Mouse (Mus musculus): ENCODE measurements at regions not wholly inside any gene's neighbourhood (a gene's known extent, or its start where the extent isn't known, plus 50 kb on each side); places are given as distances from the start of the nearest gene placed in this dataset.

DNA sequence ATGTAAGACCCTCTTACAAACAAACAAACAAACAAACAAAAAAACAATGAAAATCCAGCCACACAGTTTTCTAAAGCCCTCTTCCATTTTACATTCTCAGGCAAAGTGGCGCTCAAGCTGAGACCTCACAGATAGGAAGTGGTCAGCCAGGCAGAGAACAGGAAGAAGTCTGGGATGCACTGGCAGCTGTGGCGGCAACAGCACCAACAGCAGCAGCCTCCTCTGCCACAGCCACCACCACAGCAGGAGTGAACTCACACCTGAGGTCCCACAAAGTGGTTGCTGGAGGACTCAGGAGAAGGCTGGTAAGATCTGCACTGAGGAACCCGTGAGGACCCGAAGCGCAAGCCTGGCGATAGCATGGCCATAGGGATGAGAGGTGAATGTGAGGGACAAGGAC, 156.3 kb downstream of the Grm4 start:
- no peak for DNase-seq (ENCODE audit: low spot score in 2 of 2)

DNA sequence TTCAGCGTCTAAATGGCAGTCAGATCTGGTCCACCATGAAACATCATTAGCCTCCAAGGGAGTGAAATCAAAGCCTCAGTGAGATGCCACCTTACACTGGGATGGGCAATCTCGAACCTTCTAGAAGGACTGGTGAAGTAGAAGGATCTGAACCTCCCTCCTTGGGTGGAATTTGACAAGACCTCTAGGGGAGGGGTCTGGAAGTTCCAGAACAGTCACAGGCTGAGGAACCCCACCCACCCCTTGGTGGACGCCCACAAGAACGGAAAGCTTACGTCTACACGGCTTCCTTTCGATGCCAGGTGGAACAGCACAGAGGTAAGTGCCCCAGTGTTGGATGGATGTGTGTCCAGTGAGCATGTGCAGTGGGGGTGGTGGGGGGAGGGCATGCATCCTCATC, 156.9 kb downstream of the Grm4 start:
- DNase-seq (ENCODE audit: low spot score in 2 of 2), result no peak

DNA sequence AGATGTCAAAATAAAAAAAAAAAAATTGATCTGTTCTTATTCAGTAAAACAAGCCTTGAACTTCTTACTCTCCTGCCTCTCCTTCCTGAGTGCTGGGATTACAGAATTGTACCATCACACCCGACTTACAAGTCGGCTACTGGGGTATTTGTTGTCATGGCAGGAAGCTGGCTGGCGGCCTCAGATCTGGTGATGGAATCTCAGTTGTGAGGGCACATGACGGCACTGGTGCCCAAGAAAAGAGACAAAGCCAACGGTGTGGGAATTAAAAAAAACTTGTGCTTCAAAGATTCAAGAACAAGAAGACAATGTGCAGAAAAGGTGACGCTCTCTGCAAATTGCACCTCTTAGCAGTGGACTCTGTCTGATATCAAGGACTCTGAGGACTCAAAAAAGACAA, 157.3 kb downstream of the Grm4 start:
- DNase-seq (ENCODE audit: low spot score in 2 of 2), result no peak

DNA sequence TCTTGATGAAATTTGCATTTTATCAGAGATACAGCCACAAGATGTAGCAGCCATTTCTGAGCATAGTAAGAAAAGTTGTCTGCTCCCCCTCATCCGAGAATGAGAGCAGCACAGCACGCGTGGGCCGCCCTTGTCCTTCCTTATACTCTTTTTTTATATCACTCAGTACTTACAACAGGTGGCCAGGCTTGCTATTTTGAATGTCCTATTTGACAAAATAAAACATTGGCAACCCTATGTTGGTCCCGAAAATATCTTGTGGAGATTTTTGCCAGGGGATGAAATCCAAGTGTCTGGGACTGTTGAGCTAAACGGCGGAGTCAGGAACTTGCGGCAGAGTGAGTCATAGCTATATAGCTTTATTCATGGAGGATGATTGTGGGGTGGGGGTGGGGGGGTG, 158.0 kb upstream of the Lemd2 start:
- no peak for DNase-seq (ENCODE audit: low spot score in 2 of 2)

DNA sequence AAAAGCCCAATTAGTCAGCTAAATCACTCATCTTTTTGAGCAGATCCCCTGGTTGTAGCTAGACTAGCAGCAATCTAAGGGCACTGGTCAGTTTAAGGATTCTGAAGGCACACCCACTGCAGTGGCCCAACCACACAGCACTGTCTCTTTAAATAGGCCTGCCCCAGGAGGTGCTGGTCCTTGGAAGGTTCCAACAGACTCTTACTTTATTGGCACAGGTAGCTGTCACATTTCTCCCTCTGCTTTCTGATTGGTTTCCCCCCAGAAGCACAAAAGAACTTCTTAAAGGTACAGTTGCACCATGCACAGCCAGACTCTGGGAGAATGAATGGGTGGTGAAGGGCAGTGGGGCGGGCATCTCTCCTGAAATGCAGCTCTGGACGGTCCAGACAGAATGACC, 157.1 kb upstream of the Lemd2 start:
- peak; percentile 18 to 56 for DNase-seq (ENCODE audit: low spot score in 2 of 2)

DNA sequence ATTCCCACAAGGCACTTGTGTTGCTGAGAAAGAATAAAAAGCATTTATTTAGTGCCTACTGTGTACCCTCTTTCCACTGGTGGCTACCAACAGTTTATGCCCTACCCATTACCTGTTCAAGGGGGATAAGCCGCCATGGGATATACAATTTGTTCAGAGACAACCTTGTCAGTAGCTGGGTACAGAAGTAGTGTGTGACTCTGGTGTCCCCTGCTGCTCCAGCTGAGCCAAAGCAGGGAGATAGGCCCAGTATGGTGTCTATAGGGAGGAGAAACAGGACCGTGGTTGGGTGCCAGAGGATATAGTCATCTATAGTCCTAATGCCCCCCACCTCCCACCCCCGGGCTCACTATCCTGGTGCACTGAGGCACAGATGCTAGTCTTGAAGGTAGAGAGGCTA, 152.6 kb upstream of the Lemd2 start:
- no peak for DNase-seq (ENCODE audit: low spot score in 2 of 2)

DNA sequence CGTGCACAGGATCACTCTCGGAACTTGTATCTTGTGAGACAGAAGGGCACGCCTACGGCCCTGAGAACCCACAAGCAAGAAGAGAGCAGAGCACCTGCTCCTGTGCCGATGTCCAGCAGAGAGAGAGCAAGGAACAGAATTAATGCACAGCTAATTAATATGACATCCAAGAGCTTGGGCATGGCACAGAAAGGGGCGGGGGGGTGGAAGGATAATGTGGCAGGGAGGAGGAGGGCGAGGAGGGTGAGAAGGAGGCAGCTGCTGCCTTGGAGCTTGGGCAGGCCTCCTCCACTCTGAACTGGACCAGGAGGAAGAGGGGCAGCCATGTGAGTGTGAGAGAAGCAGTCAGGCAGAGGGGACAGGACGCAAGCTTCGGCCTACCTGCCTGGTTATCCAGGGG, 151.4 kb upstream of the Lemd2 start:
- DNase-seq (ENCODE audit: low spot score in 2 of 2), result no peak

DNA sequence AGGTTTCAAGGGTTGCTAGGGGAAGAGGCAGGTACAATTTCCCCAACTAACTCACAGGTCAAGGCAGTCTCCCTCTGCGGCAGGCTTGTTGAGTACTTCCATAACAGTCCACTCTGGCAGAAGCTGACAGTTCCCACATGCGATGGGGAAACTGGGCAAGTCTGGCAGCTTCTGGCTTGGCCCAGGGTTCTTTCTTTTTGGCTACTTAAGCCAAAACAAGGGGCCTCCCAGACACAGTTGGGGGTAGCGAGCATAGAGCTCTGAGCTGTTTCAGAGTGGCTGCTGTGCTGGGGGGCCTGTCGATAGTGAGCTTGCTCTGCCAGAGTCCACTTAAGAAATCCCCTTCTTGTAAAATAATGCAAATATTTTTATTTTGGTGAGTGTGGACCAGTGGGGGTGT, 150.8 kb upstream of the Lemd2 start:
- DNase-seq (ENCODE audit: low spot score in 2 of 2), result no peak

DNA sequence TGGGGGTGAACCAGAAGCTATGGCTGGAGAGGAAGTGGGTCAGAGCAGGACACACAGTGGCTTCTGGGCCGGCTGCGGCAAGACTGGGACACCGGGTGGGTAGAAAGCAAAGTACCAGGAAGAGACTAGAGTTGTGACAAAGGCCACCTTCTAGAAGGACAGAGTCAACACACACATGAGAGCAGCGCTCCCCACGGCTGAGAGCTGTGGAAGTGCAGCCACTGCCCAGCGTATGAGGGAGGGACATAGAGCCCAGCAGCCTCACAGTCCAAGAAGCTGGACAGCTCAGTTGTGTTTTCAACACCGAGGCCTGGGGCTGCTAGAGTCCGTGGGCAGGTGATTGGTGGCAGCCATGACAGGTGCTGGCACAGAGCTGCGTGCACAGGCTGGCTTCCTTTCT, 145.6 kb upstream of the Lemd2 start:
- no peak for DNase-seq (ENCODE audit: low spot score in 2 of 2)

DNA sequence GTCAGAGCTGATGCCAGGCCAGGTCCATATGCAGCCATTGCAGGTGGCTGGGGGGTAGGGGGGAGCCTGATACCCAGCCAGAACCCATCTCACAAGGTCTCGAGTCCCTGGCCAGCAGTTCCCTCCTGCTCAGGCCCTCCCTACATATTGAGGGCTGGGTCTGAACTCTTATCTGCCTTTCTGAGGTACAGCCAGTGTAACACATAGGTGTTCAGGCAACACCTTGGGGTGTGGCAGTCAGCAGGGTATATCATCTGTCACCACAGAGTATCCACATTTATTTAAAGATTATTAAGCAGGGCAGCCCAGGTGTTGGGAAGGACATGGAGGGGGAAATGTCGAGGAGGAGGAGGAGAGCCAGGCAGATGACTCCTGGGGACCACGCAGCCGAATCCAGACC, 145.2 kb upstream of the Lemd2 start:
- no peak for DNase-seq (ENCODE audit: low spot score in 2 of 2)

DNA sequence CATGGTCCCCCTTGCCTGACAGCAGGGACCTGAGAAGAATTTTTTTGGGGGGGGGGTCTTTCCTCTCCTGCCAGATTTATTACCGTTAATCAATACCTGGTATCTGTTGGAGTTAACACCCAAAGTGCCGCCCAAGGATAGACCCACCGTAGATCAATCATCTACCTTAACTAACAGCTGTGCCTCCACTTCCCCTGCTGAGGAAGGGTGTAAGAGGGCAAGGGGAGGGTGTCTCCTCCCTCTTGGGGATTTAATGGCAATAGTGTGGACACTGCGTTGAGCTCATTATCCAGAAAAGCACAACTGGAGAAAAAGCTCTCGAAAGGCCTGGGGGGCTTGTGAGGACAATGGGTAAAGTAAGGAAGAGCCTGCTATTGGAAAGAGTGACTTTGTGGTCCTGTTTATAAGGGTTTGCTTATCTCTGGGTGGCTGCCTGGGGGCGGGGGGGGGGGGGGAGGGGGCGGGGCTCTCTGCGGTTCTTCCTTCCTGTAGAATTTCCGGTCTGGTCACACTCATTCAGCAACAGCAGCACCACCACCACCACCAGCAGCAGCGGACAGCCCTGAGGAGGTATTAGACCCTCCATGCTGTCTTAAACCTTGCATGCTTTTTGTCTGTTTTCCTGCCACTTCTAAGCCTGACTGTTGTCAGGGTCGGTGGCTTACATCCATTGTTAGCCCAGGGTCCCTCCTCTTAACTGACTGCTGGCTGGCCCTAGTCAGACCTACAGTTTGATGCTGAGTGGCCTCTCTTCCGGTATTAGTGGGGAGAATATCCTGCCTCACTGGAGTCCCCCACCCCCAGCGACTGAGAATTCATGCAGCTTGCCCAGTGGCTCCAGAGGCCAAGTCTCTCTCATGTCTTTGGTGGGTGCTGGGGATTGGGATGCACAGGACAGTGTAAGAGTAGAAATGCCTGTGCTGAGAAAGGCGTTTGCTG, 138.0 kb upstream of the Lemd2 start:
- no peak for DNase-seq (ENCODE audit: low spot score in 2 of 2)

DNA sequence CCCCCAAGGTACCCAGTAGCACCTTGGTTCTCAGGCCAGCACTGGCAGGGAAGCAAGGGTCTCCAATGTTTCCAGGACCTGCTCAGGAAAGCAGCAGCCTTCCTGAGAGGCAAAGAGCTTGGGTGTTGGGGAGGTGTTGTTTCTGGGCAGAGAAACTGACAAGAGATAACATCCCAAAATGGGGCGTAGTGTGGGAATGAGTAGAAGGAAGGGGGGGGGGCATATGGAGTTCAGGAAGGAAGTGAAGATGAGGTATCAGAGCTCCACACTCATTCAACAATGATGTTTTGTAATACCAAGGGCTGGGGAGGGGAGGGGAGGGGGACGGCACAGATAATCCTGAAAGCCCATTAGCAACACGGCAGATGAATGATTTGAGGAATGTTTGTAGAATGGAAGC, 135.6 kb upstream of the Lemd2 start:
- DNase-seq (ENCODE audit: low spot score in 2 of 2), result no peak

DNA sequence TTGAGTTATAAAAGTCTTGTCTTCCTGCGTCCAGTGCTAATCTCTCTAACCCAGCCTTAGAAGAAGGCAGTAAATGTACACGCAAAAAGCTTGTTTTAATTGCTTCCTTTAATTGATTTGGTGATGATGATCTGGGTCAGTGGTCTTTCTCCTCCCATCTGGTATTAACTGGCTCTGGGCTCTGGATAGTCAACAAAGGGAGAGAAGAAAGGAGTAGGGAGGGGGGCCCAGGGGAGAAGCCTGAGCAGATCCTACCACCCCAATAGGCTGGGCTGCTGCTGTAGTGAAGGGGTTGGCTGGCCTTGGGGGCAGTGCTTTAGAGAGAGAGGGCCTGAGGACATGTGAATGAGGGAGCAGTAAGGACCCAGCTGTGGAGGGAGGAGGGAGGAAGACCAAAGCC, 135.0 kb upstream of the Lemd2 start:
- DNase-seq (ENCODE audit: low spot score in 2 of 2), result no peak

DNA sequence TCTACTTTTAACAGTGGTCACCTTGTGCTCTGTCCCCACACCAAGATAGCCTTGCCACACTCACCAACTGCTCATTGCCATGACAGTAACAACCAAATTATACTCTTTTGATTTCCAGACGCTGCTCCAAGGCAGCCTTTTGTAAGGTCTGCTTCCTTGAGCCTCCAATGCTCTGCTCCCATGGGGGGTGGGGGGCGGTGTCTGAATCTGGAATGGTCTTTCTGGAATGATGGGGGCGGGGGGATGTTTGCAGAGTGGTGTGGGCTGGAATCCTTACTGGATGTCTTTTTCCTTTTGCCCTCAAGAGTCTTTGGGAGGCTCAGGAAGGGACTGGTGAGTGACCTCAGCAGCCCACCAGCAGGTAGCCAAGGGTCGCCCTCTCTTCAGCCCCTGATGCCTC, 131.4 kb upstream of the Lemd2 start:
- no peak for DNase-seq (ENCODE audit: low spot score in 2 of 2)

DNA sequence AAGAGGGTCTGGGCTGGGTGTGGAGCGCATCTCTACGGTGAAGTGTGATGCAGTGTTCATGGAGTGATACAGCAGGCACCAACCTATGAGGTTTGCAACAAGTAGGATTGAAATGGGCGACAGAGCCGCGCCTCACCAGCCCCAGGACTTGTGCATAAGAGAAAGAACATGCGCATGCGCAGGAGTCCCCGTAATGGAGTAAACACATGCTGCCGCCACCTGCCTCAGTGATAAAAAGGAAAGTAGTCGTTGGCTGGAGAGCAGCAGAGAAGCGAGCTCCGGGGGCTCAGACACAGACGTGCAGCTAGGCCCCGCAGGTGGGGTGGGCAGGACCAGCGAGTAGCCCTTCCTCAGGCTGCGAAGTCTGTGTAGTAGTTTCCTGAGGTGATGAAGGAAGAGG, 129.3 kb upstream of the Lemd2 start:
- peak in 1 of 2 experiments; percentile 4 for DNase-seq (ENCODE audit: low spot score in 2 of 2)

DNA sequence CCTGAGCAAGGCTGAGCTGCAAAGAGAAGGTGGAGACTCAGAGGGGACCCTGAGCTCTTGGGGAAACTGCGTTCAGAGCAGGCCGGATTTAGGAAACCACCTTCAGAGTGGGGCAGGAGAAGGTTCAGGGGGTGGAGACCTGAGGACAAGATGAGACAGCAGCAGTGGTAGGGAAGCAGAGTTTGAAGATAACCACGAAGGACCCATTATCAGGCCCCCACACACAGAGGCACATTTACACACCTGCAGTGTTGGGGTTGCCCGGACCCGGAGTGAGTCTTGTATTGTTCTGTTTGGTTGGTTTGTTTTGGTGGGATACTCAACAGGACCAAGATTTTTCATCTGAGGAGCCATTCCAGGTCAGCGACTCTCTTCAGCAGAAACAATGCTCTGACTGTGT, 128.9 kb upstream of the Lemd2 start:
- DNase-seq (ENCODE audit: low spot score in 2 of 2), result no peak

DNA sequence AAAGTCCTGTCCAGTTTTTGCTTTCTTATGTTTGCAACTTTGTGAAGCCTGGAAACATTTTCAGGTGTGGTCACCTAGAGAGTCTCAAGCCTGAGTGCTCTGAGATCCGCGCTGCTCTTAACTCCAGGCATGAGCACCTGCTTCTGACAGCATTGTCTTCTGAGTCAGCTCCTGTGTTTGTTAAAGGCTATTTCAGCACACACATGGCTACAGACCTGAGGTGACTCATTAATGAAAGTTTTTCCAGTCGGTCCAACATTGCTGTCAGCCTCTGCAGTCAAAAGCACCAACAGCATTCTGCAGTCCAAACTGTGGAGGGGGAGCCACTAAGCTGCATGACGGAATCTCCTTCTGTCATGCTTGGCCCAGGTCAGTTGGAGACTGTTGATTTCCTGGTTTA, 127.8 kb upstream of the Lemd2 start:
- no peak for DNase-seq (ENCODE audit: low spot score in 2 of 2)

DNA sequence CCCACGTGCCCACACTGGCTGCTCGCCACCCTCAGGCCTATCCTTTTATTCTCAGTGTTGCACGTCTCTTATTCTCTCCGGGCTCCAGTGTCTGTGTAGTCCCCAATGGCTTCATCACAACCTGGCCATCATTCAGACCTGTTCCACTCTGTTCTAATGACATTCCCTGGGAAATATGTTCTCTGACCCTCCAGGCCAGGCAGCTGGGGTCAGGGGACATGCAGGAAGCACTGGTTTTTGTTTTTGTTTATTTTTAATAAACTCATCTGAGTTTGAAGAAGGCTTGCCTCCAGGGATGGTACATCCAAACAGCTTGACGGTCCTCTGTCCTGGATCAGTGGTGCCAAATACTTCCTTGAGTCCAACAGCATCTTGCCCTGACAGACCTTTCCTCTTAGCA, 127.4 kb upstream of the Lemd2 start:
- no peak for DNase-seq (ENCODE audit: low spot score in 2 of 2)

DNA sequence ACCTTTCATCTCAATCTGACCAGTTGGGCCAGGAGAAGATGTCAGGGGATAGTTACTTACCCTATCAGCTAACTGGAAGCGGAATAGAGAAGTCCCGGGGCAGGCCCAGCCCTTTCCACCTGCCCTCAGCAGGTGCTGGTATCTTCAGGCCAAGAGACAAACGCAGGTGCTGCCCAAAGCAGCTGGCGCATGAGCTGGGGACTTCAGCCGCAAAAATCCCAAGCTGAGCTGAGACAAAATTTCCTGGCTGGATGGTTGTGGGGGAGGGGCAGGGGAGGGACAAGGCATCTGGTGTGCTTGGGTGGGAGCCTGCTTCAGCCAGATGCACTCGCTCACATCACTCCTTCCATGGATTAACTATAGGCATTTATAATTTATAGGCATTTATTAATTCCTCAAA, 125.5 kb upstream of the Lemd2 start:
- peak in 1 of 2 experiments; percentile 1 for DNase-seq (ENCODE audit: low spot score in 2 of 2)

DNA sequence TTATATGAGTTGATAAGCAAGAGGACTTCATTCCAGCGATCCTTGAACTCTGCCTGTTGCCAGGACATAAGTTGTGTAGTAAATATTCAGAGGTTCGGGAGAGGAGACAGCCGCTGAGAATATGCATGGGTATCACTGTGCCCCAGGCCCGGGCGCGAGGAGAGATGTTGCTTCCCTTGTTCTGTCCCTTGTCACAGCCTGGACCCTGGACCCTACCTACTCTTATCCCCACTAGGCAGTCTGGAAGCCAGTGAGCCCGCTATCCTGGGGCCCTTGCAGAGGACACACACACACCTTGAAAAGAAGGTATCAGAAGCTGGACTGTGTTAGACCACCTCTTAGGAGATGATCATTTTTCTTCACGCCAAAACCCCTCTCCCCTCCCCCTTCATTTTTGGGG, 124.9 kb upstream of the Lemd2 start:
- no peak for DNase-seq (ENCODE audit: low spot score in 2 of 2)

DNA sequence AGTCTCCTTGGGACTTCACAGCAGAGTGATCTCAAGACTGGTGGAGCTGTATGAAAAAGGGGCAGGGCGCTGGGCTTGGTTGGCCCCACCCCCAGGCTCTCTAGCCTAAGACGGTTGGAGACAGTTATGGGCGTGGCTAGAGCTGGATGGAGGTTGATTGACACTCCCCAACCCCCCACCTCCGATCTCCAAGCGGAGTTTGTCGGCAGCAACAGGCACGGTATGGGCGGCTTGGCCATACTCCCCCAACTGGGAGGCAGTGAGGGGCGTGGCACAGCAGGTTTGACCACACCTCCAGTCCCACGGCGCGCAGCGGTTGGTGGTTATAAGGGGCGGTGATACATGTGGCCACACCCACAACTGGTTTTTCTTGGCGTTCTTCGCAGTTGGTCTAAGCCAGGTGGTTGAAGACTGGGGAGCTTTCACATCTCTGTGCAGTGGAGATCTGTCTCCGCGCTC, 120.8 kb upstream of the Lemd2 start:
- DNase-seq (ENCODE audit: low spot score in 2 of 2), result peak; percentile 28 to 32

DNA sequence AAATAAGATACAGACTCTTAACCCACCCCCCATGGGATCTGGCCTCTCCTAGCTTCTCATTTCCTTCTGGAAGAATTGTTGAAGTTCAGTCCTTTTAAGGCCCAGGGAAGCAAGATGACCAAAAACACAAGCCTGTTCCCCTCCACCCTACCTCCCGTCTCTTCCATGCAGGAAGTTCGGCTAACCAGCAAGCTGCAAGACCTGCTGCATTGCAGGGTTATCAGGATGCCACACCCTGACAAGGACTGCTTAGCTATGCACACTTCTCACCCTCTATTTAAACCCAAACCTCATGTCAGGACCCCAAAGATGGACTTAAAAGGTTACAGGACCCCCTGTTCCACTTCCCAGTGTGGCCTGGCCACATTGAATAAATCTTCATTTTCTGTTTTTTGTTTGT, 119.2 kb upstream of the Lemd2 start:
- DNase-seq (ENCODE audit: low spot score in 2 of 2), result no peak

DNA sequence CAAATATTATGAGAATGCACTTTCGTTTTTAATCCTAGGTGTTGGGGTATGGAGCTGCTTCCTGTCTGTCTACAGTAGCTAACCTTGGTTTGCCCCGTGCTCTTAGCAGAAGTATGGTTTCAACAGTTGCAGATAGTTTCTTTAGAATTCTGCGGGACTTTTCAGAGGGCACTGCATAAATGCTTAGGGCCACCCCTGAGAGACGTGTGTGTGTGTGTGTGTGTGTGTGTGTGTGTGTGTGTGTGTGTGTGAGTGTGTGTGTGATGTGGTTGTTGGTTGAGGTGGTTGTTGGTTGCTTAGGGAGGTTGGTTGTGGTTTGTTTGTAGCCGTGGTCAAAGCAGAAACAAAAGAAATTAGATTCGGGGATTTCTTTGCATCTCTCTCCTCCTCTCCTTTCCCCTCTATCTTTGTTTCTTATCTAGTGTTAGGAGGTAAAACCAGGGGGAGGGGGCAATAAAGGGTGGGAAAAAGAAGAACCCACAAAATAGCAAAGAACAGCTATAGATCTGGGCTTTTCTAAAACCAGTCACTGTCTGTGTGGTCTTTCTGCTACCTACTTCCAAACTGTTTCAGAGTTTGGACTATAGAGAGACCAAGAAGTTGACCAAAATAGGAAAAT, 118.7 kb upstream of the Lemd2 start:
- DNase-seq (ENCODE audit: low spot score in 2 of 2), result no peak

All from heart, adult 9 months (tissue).